Comparison of ENCODE assay signal across 11 mouse cellular contexts in the genomic region with DNA sequence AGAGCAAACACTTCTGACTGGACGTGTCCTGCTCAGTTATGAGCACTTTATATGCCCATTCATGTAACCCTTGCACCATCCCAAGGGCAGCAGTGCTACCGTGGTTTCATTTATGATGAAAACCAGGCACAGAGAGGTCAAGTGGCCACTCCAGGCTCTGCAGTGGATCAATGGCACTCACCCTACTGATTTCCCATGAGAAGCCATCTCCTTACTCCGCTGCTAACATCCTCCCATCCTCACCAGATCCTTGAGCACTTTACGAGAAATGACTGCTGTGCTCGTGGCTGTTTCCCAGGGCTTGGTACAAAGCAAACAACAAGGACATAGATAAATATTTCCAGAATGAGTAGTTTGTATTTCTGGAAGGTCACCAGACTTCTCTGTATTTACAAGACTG. TPM values are rescaled to one million over a fixed set of nuclear protein-coding genes. Genes with fewer than 3 reads are reported as not detected.
DNase-seq lines count a peak whose midpoint lies in the region.
"Had no signal": no experiment of that assay in that cellular context is flagged by ENCODE, and none has a peak within 500 bp of the region (broad histone marks: within the 10 kb centered on the region; RNA-seq: fewer than 3 reads in every experiment).

No protein-coding gene starts in this region.

- DNase-seq in adrenal gland, postnatal 14 days: peak; percentile 11
- DNase-seq in adrenal gland, postnatal 25 days: no peak
- peak; percentile 11 for DNase-seq in lung, postnatal 25 days (ENCODE audit: low spot score)
- DNase-seq in lung, postnatal 14 days: no peak
- DNase-seq in ovary, adult 18-20 months (ENCODE audit: low spot score): peak; percentile 53
- DNase-seq in ovary, postnatal 36 days (ENCODE audit: low spot score): no peak
- DNase-seq: cerebellum, adult 2 months; cerebellum, postnatal 10 days; forebrain, postnatal 0 days; gastrocnemius, postnatal 14 days; heart, postnatal 10 days had no signal

RNA-seq across cellular contexts. Expression of a gene that starts 3.7 kb away (rescaled TPM):
- total RNA-seq in adrenal gland, postnatal 14 days (2021): 1.9 and 6.2 TPM in 2 replicates
- total RNA-seq in adrenal gland, postnatal 25 days (2021): 1.1 and 2.4 TPM in 2 replicates

Comparison
In these comparisons a context has a peak if more than half of its experiments do, and no peak if none do; other contexts are left out.
1. DNase-seq: peak in adrenal gland, postnatal 14 days (single experiment), lung, postnatal 25 days (single experiment) and ovary, adult 18-20 months (single experiment); none in adrenal gland, postnatal 25 days (single experiment), lung, postnatal 14 days (single experiment) and ovary, postnatal 36 days (single experiment).